Mouse (Mus musculus): ENCODE measurements around the gene Syne2. TPM values are rescaled to one million over a fixed set of nuclear protein-coding genes. Genes with fewer than 3 reads are reported as not detected.

The Syne2 gene
- total RNA-seq, 2 experiments from 2014 or later: 19.0 to 21.1 TPM

GRCm38 (mm10) chr12:75865166-75865565 lies 47.2 kb downstream of the Syne2 start:
- no peak for DNase-seq (ENCODE audit: low spot score in 2 of 2)

- DNase-seq (ENCODE audit: low spot score in 2 of 2): no peak
These were observed 48.8 kb downstream of the Syne2 start for GRCm38 (mm10) chr12:75866419-75867373.

- no peak for DNase-seq (ENCODE audit: low spot score in 2 of 2)
These were observed 55.8 kb downstream of the Syne2 start for GRCm38 (mm10) chr12:75873546-75874235.

GRCm38 (mm10) chr12:75874287-75874994 lies 56.5 kb downstream of the Syne2 start:
- DNase-seq (ENCODE audit: low spot score in 2 of 2): no peak

GRCm38 (mm10) chr12:75879636-75880317 lies 61.8 kb downstream of the Syne2 start:
- no peak for DNase-seq (ENCODE audit: low spot score in 2 of 2)

GRCm38 (mm10) chr12:75881554-75881953 lies 63.6 kb downstream of the Syne2 start:
- no peak for DNase-seq (ENCODE audit: low spot score in 2 of 2)

- DNase-seq (ENCODE audit: low spot score in 2 of 2): no peak
These were observed 68.2 kb downstream of the Syne2 start for GRCm38 (mm10) chr12:75886161-75886560.

- DNase-seq (ENCODE audit: low spot score in 2 of 2): no peak
These were observed 69.0 kb downstream of the Syne2 start for GRCm38 (mm10) chr12:75886946-75887345.

- DNase-seq (ENCODE audit: low spot score in 2 of 2): no peak
These were observed 70.8 kb downstream of the Syne2 start for GRCm38 (mm10) chr12:75888721-75889120.

GRCm38 (mm10) chr12:75891206-75891605 lies 73.3 kb downstream of the Syne2 start:
- DNase-seq (ENCODE audit: low spot score in 2 of 2): no peak

- DNase-seq (ENCODE audit: low spot score in 2 of 2): no peak
These were observed 75.5 kb downstream of the Syne2 start for GRCm38 (mm10) chr12:75893392-75893791.

- no peak for DNase-seq (ENCODE audit: low spot score in 2 of 2)
These were observed 76.5 kb downstream of the Syne2 start for GRCm38 (mm10) chr12:75894316-75894997.

GRCm38 (mm10) chr12:75894998-75895331 lies 77.0 kb downstream of the Syne2 start:
- DNase-seq (ENCODE audit: low spot score in 2 of 2): no peak

- no peak for DNase-seq (ENCODE audit: low spot score in 2 of 2)
These were observed 79.9 kb downstream of the Syne2 start for GRCm38 (mm10) chr12:75897793-75898192.

- no peak for DNase-seq (ENCODE audit: low spot score in 2 of 2)
These were observed 83.8 kb downstream of the Syne2 start for GRCm38 (mm10) chr12:75901721-75902120.

GRCm38 (mm10) chr12:75904068-75904467 lies 86.1 kb downstream of the Syne2 start:
- DNase-seq (ENCODE audit: low spot score in 2 of 2): no peak

GRCm38 (mm10) chr12:75905304-75905703 lies 87.4 kb downstream of the Syne2 start:
- no peak for DNase-seq (ENCODE audit: low spot score in 2 of 2)

GRCm38 (mm10) chr12:75908466-75908865 lies 90.5 kb downstream of the Syne2 start:
- no peak for DNase-seq (ENCODE audit: low spot score in 2 of 2)

- DNase-seq (ENCODE audit: low spot score in 2 of 2): no peak
These were observed 97.8 kb downstream of the Syne2 start for GRCm38 (mm10) chr12:75915694-75916093.

- DNase-seq (ENCODE audit: low spot score in 2 of 2): no peak
These were observed 100.5 kb downstream of the Syne2 start for GRCm38 (mm10) chr12:75918415-75918814.

- DNase-seq (ENCODE audit: low spot score in 2 of 2): peak; percentile 16 to 70
These were observed 101.0 kb downstream of the Syne2 start for GRCm38 (mm10) chr12:75918914-75919313.

All from layer of hippocampus, adult 18-20 months (tissue).